Mouse (Mus musculus): ENCODE data around the gene Enpp3.

DNA sequence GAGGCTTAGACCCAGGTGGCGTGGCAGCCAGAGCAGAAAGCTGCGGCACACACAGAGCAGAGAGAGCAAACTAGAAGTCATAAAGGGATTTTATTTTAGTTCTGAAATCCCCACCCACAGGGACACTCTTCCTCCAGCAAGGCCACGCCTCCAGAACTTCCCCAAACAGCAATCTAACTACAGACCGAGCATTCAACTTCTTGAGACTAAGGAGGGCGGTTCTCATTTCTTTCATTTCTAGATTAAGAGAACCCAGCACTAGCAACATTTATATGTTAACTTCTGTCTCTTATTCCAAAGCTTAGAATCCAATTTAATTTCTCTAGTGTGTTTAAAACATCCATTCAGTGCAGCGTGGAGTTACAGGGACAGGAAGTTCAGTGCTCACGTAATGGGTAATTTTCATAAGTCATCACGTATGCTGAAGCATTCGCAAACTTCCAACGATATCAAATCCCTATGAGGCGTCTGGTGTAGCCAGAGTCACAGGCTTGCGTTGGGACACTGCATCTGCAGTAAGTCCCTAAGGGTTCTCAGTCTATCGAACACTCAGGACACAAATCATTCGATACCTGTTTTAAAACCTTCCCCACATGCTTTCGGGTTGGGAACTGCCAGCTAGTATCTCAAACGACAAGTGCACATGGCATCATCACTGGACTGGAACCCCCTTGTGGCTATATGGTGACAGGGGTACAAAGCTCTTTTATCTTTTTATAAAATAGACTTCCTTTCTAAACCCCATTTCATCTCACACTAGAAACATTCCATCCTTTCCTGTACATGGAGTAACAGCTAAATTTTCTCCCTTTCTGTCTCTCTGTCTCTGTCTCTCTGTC, 18.7 kb downstream of the Enpp3 start:
- TF ChIP-seq CTCF (conservative IDR thresholded peaks at IDR 0.05 in 1 of 2, IDR thresholded peaks at IDR 0.05 in 1 of 2; ENCODE audit: low read depth in 2 of 2, low read length in 2 of 2) (no peak; a peak in 1 of 4 replicates), KAT2A (IDR thresholded peaks at IDR 0.05; ENCODE audit: insufficient replicate concordance, low read length) (no peak), JUND (conservative IDR thresholded peaks at IDR 0.05; ENCODE audit: low read depth, low read length) (no peak), ETS1 (conservative IDR thresholded peaks at IDR 0.05; ENCODE audit: low read depth, low read length) (no peak; the same call in 1 of the 2 replicates), GABPA (IDR thresholded peaks at IDR 0.05; ENCODE audit: insufficient replicate concordance, low read depth, low read length) (no peak)
